Mouse (Mus musculus): ENCODE data around the gene Hdlbp.
"Not testable (repeated sequence)": the region's sequence is repeated elsewhere in the genome, so short reads cannot be mapped to it uniquely, and the experiment has no call there.

Gene Hdlbp

GRCm38 (mm10) chr1:93478586-93479475, at the start of gene Hdlbp:
Hdlbp (minus strand) TSS chr1:93478815.
- DNase-seq (ENCODE audit: low read depth, low spot score), result peak; percentile 90

GRCm38 (mm10) chr1:93522325-93522724, 43.7 kb upstream of the Hdlbp start:
- DNase-seq (ENCODE audit: low read depth, low spot score), result no peak

GRCm38 (mm10) chr1:93521491-93521890, 42.9 kb upstream of the Hdlbp start:
- no peak for DNase-seq (ENCODE audit: low read depth, low spot score)

GRCm38 (mm10) chr1:93513221-93513620, 34.6 kb upstream of the Hdlbp start:
- DNase-seq (ENCODE audit: low read depth, low spot score), result no peak

- DNase-seq (ENCODE audit: low read depth, low spot score), result no peak
These were observed 33.7 kb upstream of the Hdlbp start for GRCm38 (mm10) chr1:93512351-93512690.

- DNase-seq (ENCODE audit: low read depth, low spot score), result peak; percentile 87
These were observed 33.2 kb upstream of the Hdlbp start, which contains the start of gene Farp2 for GRCm38 (mm10) chr1:93511585-93512350. Farp2 (plus strand) TSS chr1:93512079.

GRCm38 (mm10) chr1:93508576-93508975, 30.0 kb upstream of the Hdlbp start:
- DNase-seq (ENCODE audit: low read depth, low spot score), result not testable (repeated sequence)

- DNase-seq (ENCODE audit: low read depth, low spot score), result peak; percentile 21
These were observed 28.5 kb upstream of the Hdlbp start for GRCm38 (mm10) chr1:93506944-93507676.

- DNase-seq (ENCODE audit: low read depth, low spot score), result no peak
These were observed 16.7 kb upstream of the Hdlbp start for GRCm38 (mm10) chr1:93495312-93495711.

- not testable (repeated sequence) for DNase-seq (ENCODE audit: low read depth, low spot score)
These were observed 7.7 kb upstream of the Hdlbp start for GRCm38 (mm10) chr1:93486302-93486701.

- DNase-seq (ENCODE audit: low read depth, low spot score), result peak; percentile 47
These were observed 965 bp upstream of the Hdlbp start for GRCm38 (mm10) chr1:93479476-93480083.

- DNase-seq (ENCODE audit: low read depth, low spot score), result peak; percentile 82
These were observed 643 bp downstream of the Hdlbp start for GRCm38 (mm10) chr1:93477758-93478585.

GRCm38 (mm10) chr1:93475694-93476093, 2.9 kb downstream of the Hdlbp start:
- no peak for DNase-seq (ENCODE audit: low read depth, low spot score)

GRCm38 (mm10) chr1:93468626-93469025, 10.0 kb downstream of the Hdlbp start:
- no peak for DNase-seq (ENCODE audit: low read depth, low spot score)

- no peak for DNase-seq (ENCODE audit: low read depth, low spot score)
These were observed 12.9 kb downstream of the Hdlbp start for GRCm38 (mm10) chr1:93465746-93466145.

GRCm38 (mm10) chr1:93465066-93465465, 13.5 kb downstream of the Hdlbp start:
- DNase-seq (ENCODE audit: low read depth, low spot score), result no peak

- DNase-seq (ENCODE audit: low read depth, low spot score), result no peak
These were observed 19.5 kb downstream of the Hdlbp start for GRCm38 (mm10) chr1:93459101-93459500.

GRCm38 (mm10) chr1:93458357-93458756, 20.3 kb downstream of the Hdlbp start:
- no peak for DNase-seq (ENCODE audit: low read depth, low spot score)

- DNase-seq (ENCODE audit: low read depth, low spot score), result no peak
These were observed 24.8 kb downstream of the Hdlbp start for GRCm38 (mm10) chr1:93453721-93454255.

GRCm38 (mm10) chr1:93450118-93450517, 28.5 kb downstream of the Hdlbp start:
- not testable (repeated sequence) for DNase-seq (ENCODE audit: low read depth, low spot score)

Measured in c-Kit-negative CD71-positive TER-119-positive erythroid progenitor cells, embryonic 14.5 days (primary cell).